Mouse (Mus musculus): ENCODE data around the gene Cycs. TPM values are rescaled to one million over a fixed set of nuclear protein-coding genes. Genes with fewer than 3 reads are reported as not detected.

The Cycs gene
- polyA plus RNA-seq, 2 experiments: 35.9 to 53.8 TPM

GRCm38 (mm10) chr6:50518371-50518770 is 48.0 kb downstream of the Cycs start:
- H3K36me3 ChIP-seq (ENCODE audit: control insufficient read depth, insufficient read depth, low read length): no peaks in the 10 kb centered on the region
- 88% methylated on average over 5 of the region's 5 CpGs for WGBS
- H3K9ac ChIP-seq (ENCODE audit: low read depth, low read length, severe bottlenecking): no peak overlapping the region
- no peaks in the 10 kb centered on the region for H3K4me1 ChIP-seq (ENCODE audit: control insufficient read depth, insufficient read depth, low read length)
- DNase-seq (ENCODE audit: low spot score) (no peak), ATAC-seq (ENCODE audit: low FRiP score, low read depth) (no peak)
- no peak overlapping the region for H3K27ac ChIP-seq (replicated peaks; ENCODE audit: low read depth, low read length)
- TF ChIP-seq POLR2A (IDR thresholded peaks at IDR 0.05; ENCODE audit: borderline replicate concordance, extremely low read depth, insufficient read depth, insufficient read length): no peak
- H3K27me3 ChIP-seq (ENCODE audit: control insufficient read depth, insufficient read depth, low read length): no peaks in the 10 kb centered on the region
- H3K9me3 ChIP-seq (ENCODE audit: control insufficient read depth, low read length): no peaks in the 10 kb centered on the region
- H3K4me2 ChIP-seq (replicated peaks; ENCODE audit: low read depth, low read length, severe bottlenecking): no peak overlapping the region
- no peak overlapping the region for H3K4me3 ChIP-seq (replicated peaks; ENCODE audit: low read length)

Small RNA genes within 50 kb of the gene (microRNA-seq; reads per million reads assigned to microRNA genes)
- not detected for gene Mir6371

Other genes starting within 250 kb of the Cycs start
- gene Osbpl3, start 110.3 kb downstream of the Cycs start, polyA plus RNA-seq (2012; rRNA removed): 18.2 and 19.8 TPM in 2 replicates
- gene Osbpl3, start 110.3 kb downstream of the Cycs start, polyA plus RNA-seq (2014; fragmentation: Nextera tagmentation; extraction: Ambion mirVana): 10.9 and 11.9 TPM in 2 replicates
- 1.00 and 1.4 TPM in 2 replicates for gene 4921507P07Rik, start 30.1 kb upstream of the Cycs start, polyA plus RNA-seq (2012; rRNA removed)
- 0.44 and 0.83 TPM in 2 replicates for gene 4921507P07Rik, start 30.1 kb upstream of the Cycs start, polyA plus RNA-seq (2014; fragmentation: Nextera tagmentation; extraction: Ambion mirVana)
- gene Npvf, start 87.9 kb upstream of the Cycs start, polyA plus RNA-seq (2012; rRNA removed): 0.15 and 0.39 TPM in 2 replicates
- not detected in 2 replicates for gene Npvf, start 87.9 kb upstream of the Cycs start, polyA plus RNA-seq (2014; fragmentation: Nextera tagmentation; extraction: Ambion mirVana)

Measured in limb, embryonic 14.5 days (tissue).